ENCODE assay signal across 7 mouse cellular contexts in genomic region chr10:84438049-84438422, GRCm38 (mm10). TPM values are rescaled to one million over a fixed set of nuclear protein-coding genes. Genes with fewer than 3 reads are reported as not detected.
DNase-seq lines count a peak whose midpoint lies in the region; ATAC-seq and TF ChIP-seq lines count a peak whose summit lies in the region.

No protein-coding gene starts in this region.

- peaks cover 6% of the 10 kb centered on the region for H3K79me2 ChIP-seq in heart, adult 2 months (replicated peaks; ENCODE audit: control insufficient read depth, insufficient read depth, low read length)

- peak overlapping the region; percentile 90 for H3K4me2 ChIP-seq in limb, embryonic 11.5 days (ENCODE audit: low read depth, severe bottlenecking)
- peak overlapping the region; percentile 81 for H3K4me2 ChIP-seq in midbrain, embryonic 15.5 days

- ATAC-seq in limb, embryonic 11.5 days (ENCODE audit: insufficient number of reproducible peaks, low FRiP score, low TSS enrichment, low read depth) = no peak
- ATAC-seq in midbrain, embryonic 15.5 days (replicated peaks) = peak; percentile 68

- peak overlapping the region; percentile 99 for H3K27ac ChIP-seq in embryonic facial prominence, embryonic 10.5 days (replicated peaks)
- peak overlapping the region; percentile 64 for H3K27ac ChIP-seq in heart, adult 2 months
- H3K27ac ChIP-seq in kidney, adult 2 months (ENCODE audit: insufficient read depth, low read depth, low read length) = peak overlapping the region; percentile 57
- no peak overlapping the region for H3K27ac ChIP-seq in limb, embryonic 11.5 days (replicated peaks; ENCODE audit: low read depth, low read length)
- peak overlapping the region; percentile 82 for H3K27ac ChIP-seq in midbrain, embryonic 15.5 days

- peak overlapping the region; percentile 93 for H3K4me3 ChIP-seq in embryonic facial prominence, embryonic 10.5 days
- peak overlapping the region; percentile 86 for H3K4me3 ChIP-seq in heart, adult 2 months
- H3K4me3 ChIP-seq in kidney, adult 2 months (ENCODE audit: insufficient read depth, low read depth, low read length) = peak overlapping the region; percentile 88
- peak overlapping the region; percentile 79 for H3K4me3 ChIP-seq in limb, embryonic 11.5 days (ENCODE audit: low read depth, low read length)
- H3K4me3 ChIP-seq in midbrain, embryonic 15.5 days = peak overlapping the region; percentile 87

- intact Hi-C loops in heart, adult 2 months (cut with DNase I) = loop anchor here (1.0 to 10.0 kb wide), 6 partner anchors 49 to 619 kb away; no protein-coding TSS in a partner anchor

- no peaks in the 10 kb centered on the region for H3K9me3 ChIP-seq in embryonic facial prominence, embryonic 10.5 days
- no peaks in the 10 kb centered on the region for H3K9me3 ChIP-seq in limb, embryonic 11.5 days (ENCODE audit: control insufficient read depth, low read length)
- H3K9me3 ChIP-seq in midbrain, embryonic 15.5 days = no peaks in the 10 kb centered on the region

- H3K27me3 ChIP-seq in embryonic facial prominence, embryonic 10.5 days (replicated peaks; ENCODE audit: low read depth, poor library complexity, severe bottlenecking) = no peaks in the 10 kb centered on the region
- H3K27me3 ChIP-seq in heart, adult 2 months (ENCODE audit: control insufficient read depth, insufficient read depth, low read length) = no peaks in the 10 kb centered on the region
- H3K27me3 ChIP-seq in kidney, adult 2 months (replicated peaks; ENCODE audit: control insufficient read depth, insufficient read depth, low read length) = no peaks in the 10 kb centered on the region
- no peaks in the 10 kb centered on the region for H3K27me3 ChIP-seq in limb, embryonic 11.5 days (ENCODE audit: control insufficient read depth, insufficient read depth, low read length)
- H3K27me3 ChIP-seq in midbrain, embryonic 15.5 days (replicated peaks) = no peaks in the 10 kb centered on the region

- H3K9ac ChIP-seq in heart, adult 2 months (ENCODE audit: low read depth, low read length) = peak overlapping the region; percentile 21
- H3K9ac ChIP-seq in limb, embryonic 11.5 days (ENCODE audit: low read length) = no peak overlapping the region
- peak overlapping the region; percentile 85 for H3K9ac ChIP-seq in midbrain, embryonic 15.5 days

- H3K4me1 ChIP-seq in embryonic facial prominence, embryonic 10.5 days = peaks cover 79% of the 10 kb centered on the region
- H3K4me1 ChIP-seq in heart, adult 2 months (ENCODE audit: control insufficient read depth, insufficient read depth, low read length) = peaks cover 22% of the 10 kb centered on the region
- H3K4me1 ChIP-seq in kidney, adult 2 months (ENCODE audit: control insufficient read depth, insufficient read depth, low read length) = peaks cover 8% of the 10 kb centered on the region
- peaks cover 23% of the 10 kb centered on the region for H3K4me1 ChIP-seq in limb, embryonic 11.5 days (ENCODE audit: control insufficient read depth, insufficient read depth, low read length)
- H3K4me1 ChIP-seq in midbrain, embryonic 15.5 days = peaks cover 58% of the 10 kb centered on the region

- TF ChIP-seq EP300 in heart, adult 2 months (IDR thresholded peaks at IDR 0.05; ENCODE audit: insufficient read depth, low read depth, low read length) = peak; percentile 90

- 0% methylated on average over 7 of the region's 7 CpGs for WGBS in embryonic facial prominence, embryonic 10.5 days
- WGBS in heart, adult 2 months = 3% methylated on average over 7 of the region's 7 CpGs
- under 1% methylated on average over 7 of the region's 7 CpGs for WGBS in kidney, adult 2 months
- 0% methylated on average over 7 of the region's 7 CpGs for WGBS in limb, embryonic 11.5 days
- 0% methylated on average over 7 of the region's 7 CpGs for whole genome bisulfite sequencing in midbrain, embryonic 15.5 days

- peak; percentile 63 for TF ChIP-seq POLR2A in heart, adult 2 months (IDR thresholded peaks at IDR 0.05; ENCODE audit: insufficient read depth, low read depth, low read length)
- peak; percentile 8 for TF ChIP-seq POLR2A in kidney, adult 2 months (IDR thresholded peaks at IDR 0.05; ENCODE audit: low read depth, low read length)

- H3K36me3 ChIP-seq in embryonic facial prominence, embryonic 10.5 days (replicated peaks) = peaks cover 25% of the 10 kb centered on the region
- peaks cover 2% of the 10 kb centered on the region; the same call in 1 of the 2 replicates for H3K36me3 ChIP-seq in heart, adult 2 months (ENCODE audit: control insufficient read depth, insufficient read depth, low read length)
- H3K36me3 ChIP-seq in kidney, adult 2 months (ENCODE audit: control insufficient read depth, insufficient read depth, low read length) = no peaks in the 10 kb centered on the region
- no peaks in the 10 kb centered on the region for H3K36me3 ChIP-seq in limb, embryonic 11.5 days (ENCODE audit: control insufficient read depth, insufficient read depth, low read length)
- no peaks in the 10 kb centered on the region for H3K36me3 ChIP-seq in midbrain, embryonic 15.5 days (replicated peaks)

- DNase-seq in adrenal gland, postnatal 14 days = peak; percentile 97
- DNase-seq in embryonic facial prominence, embryonic 10.5 days (ENCODE audit: low spot score) = peak; percentile 96
- DNase-seq in heart, adult 2 months = peak; percentile 94 to 95
- peak; percentile 97 for DNase-seq in kidney, adult 2 months
- DNase-seq in limb, embryonic 11.5 days (ENCODE audit: low spot score) = peak; percentile 99
- DNase-seq in spleen, adult 18-20 months = peak; percentile 79 to 93

- no peak; the same call in 1 of the 2 replicates for TF ChIP-seq CTCF in heart, adult 2 months (IDR thresholded peaks at IDR 0.05)
- TF ChIP-seq CTCF in kidney, adult 2 months (conservative IDR thresholded peaks at IDR 0.05; ENCODE audit: insufficient read depth, insufficient read length, low read depth, low read length) = peak; percentile 95

RNA-seq across cellular contexts. Expression of gene Nuak1, which starts 2.4 kb away (rescaled TPM):
- 7.0 and 9.5 TPM in 2 replicates for total RNA-seq in adrenal gland, postnatal 14 days (2021)
- polyA plus RNA-seq in embryonic facial prominence, embryonic 10.5 days (2016; fragmentation: Nextera tagmentation; extraction: Ambion mirVana) = 2.4 and 2.7 TPM in 2 replicates
- total RNA-seq in heart, adult 2 months (2021) = 10 to 100 TPM; 27.0 to 29.0 TPM
- polyA plus RNA-seq in heart, adult 2 months (2012; rRNA removed) = 15.3 and 32.0 TPM in 2 replicates
- 12.2 and 12.3 TPM in 2 replicates for polyA plus RNA-seq in kidney, adult 2 months (2012; rRNA removed)
- polyA plus RNA-seq in limb, embryonic 11.5 days (2014; fragmentation: Nextera tagmentation; extraction: Ambion mirVana) = 1.9 and 2.0 TPM in 2 replicates
- polyA plus RNA-seq in midbrain, embryonic 15.5 days (2015; fragmentation: Nextera tagmentation; extraction: Ambion mirVana) = 5.0 and 6.4 TPM in 2 replicates
